Mouse (Mus musculus) pancreas, adult 10 weeks (tissue): ENCODE results near the gene Hist1h4d. TPM values are rescaled to one million over a fixed set of nuclear protein-coding genes. Genes with fewer than 3 reads are reported as not detected.

Experiments
- polyA plus RNA-seq: library from polyadenylated mRNA; stranded (reverse); fragments of 350-450 nt; fragmentation: Illumina TruSeq; extraction: RNeasy Lipid Tissue Mini Kit (QIAGEN cat#74804); gene quantifications from one replicate; pipeline ENCODE4 v1.2.3, GENCODE M21; 2015; ENCODE audit warnings: low read depth, low replicate concordance; ENCODE audit not compliant: insufficient read depth

Gene Hist1h4d
- not detected for polyA plus RNA-seq

GRCm38 (mm10) chr13:23581408-23582218 lies at the start of gene Hist1h4d:
TSS of gene Hist1h4d (plus strand) at chr13:23581598.

GRCm38 (mm10) chr13:23533560-23534367 lies 47.6 kb upstream of the Hist1h4d start, which contains the start of gene Hist1h2af:
TSS of gene Hist1h2af (plus strand) at chr13:23533906.

GRCm38 (mm10) chr13:23535137-23536075 lies 46.0 kb upstream of the Hist1h4d start, which contains the start of gene Hist1h3g:
TSS of gene Hist1h3g (plus strand) at chr13:23535422.

GRCm38 (mm10) chr13:23542999-23543607 lies 38.3 kb upstream of the Hist1h4d start, which contains the start of gene Hist1h2bh:
TSS of gene Hist1h2bh (minus strand) at chr13:23543392.

GRCm38 (mm10) chr13:23543965-23544786 lies 37.2 kb upstream of the Hist1h4d start, which contains the start of gene Hist1h3f:
TSS of gene Hist1h3f (plus strand) at chr13:23544052.

GRCm38 (mm10) chr13:23551146-23551834 lies 30.1 kb upstream of the Hist1h4d start, which contains the start of gene Hist1h4f:
TSS of gene Hist1h4f (minus strand) at chr13:23551648.

GRCm38 (mm10) chr13:23552962-23553361 lies 28.4 kb upstream of the Hist1h4d start, which contains the start of gene Hist1h1d:
TSS of gene Hist1h1d (plus strand) at chr13:23553262.

GRCm38 (mm10) chr13:23561883-23562659 lies 19.3 kb upstream of the Hist1h4d start, which contains the start of gene Hist1h3e:
TSS of gene Hist1h3e (minus strand) at chr13:23562369.

GRCm38 (mm10) chr13:23571022-23571503 lies 10.3 kb upstream of the Hist1h4d start, which contains the start of the genes Hist1h2ae and Hist1h2bg:
TSS of gene Hist1h2ae (minus strand) at chr13:23571220.
TSS of gene Hist1h2bg (plus strand) at chr13:23571396.

GRCm38 (mm10) chr13:23573898-23574524 lies 7.4 kb upstream of the Hist1h4d start, which contains the start of the genes Hist1h2bf and Hist1h2ad:
TSS of gene Hist1h2bf (minus strand) at chr13:23574196.
TSS of gene Hist1h2ad (plus strand) at chr13:23574381.

GRCm38 (mm10) chr13:23575271-23575851 lies 6.0 kb upstream of the Hist1h4d start, which contains the start of gene Hist1h3d:
TSS of gene Hist1h3d (plus strand) at chr13:23575763.

GRCm38 (mm10) chr13:23620733-23621531 lies 39.5 kb downstream of the Hist1h4d start, which contains the start of gene Hist1h2be:
TSS of gene Hist1h2be (minus strand) at chr13:23621124.

GRCm38 (mm10) chr13:23622175-23622671 lies 40.8 kb downstream of the Hist1h4d start, which contains the start of gene Hist1h1e:
TSS of gene Hist1h1e (minus strand) at chr13:23622558.

